Mouse (Mus musculus): ENCODE data around the gene Orm3. TPM values are rescaled to one million over a fixed set of nuclear protein-coding genes. Genes with fewer than 3 reads are reported as not detected.

Gene Orm3
- polyA plus RNA-seq, 2 experiments from 2014 or later, result 0.79 to 1.2 TPM

- no peak for ATAC-seq
Measured at GRCm38 (mm10) chr4:63370897-63371296, 14.9 kb downstream of the Orm3 start.

- peak; percentile 65 for ATAC-seq
Measured at GRCm38 (mm10) chr4:63371890-63372289, 15.9 kb downstream of the Orm3 start.

- ATAC-seq, result no peak
Measured at GRCm38 (mm10) chr4:63373404-63373803, 17.4 kb downstream of the Orm3 start.

GRCm38 (mm10) chr4:63374331-63374730 lies 18.4 kb downstream of the Orm3 start:
- ATAC-seq, result no peak

DNA sequence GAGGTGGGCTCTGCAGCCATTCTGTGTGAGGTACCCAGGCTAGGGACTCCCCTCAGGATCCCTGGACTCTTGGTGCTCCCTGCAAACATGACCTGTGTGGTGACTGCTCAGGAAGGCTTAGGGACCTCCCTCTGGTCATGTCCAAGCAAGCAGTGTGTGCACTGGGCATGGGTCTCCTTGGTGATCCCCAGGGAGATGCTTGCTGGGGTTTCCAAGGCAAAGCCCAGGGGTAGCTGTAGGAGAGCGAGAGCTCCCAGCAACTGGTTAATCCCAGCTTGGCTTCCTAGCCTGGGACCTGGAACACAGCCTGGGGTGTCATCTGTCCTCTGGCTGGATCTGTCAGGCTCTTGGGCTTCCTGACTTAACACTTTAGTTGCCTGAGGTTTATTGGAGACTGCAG lies 19.4 kb downstream of the Orm3 start:
- no peak for ATAC-seq

- ATAC-seq, result no peak
Measured at GRCm38 (mm10) chr4:63377483-63377882, 21.5 kb downstream of the Orm3 start.

GRCm38 (mm10) chr4:63382676-63383369 lies 26.9 kb downstream of the Orm3 start:
- ATAC-seq, result no peak

DNA sequence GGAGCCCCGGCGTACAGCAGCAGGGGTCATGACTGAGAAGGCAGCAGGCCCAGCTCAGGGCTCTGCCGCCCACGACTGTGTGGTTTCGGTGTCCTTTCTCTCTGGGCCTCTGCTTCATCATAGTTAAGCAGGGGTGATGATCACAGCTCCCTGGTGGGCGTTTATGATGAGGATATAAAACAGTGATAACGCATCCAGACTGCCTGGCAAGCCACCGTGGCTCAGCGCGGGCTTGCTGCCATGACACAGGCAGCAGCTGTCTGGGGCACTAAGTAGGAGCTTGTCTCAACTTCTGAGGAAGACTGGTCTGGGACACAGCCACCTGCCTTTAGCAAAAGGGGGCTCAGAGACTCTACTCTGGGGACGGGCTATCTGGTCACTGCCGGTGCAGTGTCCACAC lies 27.5 kb downstream of the Orm3 start:
- no peak for ATAC-seq

GRCm38 (mm10) chr4:63384262-63384661 lies 28.3 kb downstream of the Orm3 start:
- no peak for ATAC-seq

DNA sequence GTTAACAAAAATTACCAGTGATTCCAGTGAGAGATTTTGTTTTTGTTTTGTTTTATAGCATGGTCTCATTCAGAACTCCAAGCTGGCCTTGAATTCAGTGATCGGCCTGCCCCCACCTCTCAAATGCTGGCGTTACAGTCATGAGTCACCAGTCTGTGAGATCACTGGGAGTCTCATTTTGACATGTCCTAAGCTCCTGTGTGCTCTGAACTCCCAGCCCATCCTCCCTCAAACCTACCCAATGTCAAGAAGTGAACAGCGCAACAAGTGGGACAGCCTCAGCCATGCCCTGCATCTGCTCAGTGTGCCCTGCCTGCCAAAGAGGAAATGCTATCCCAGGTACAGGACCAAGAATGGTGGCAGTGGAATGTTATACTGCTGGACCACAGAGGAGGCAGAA lies 29.3 kb downstream of the Orm3 start:
- peak; percentile 7 for ATAC-seq

GRCm38 (mm10) chr4:63385784-63386183 lies 29.8 kb downstream of the Orm3 start:
- ATAC-seq, result peak; percentile 83

DNA sequence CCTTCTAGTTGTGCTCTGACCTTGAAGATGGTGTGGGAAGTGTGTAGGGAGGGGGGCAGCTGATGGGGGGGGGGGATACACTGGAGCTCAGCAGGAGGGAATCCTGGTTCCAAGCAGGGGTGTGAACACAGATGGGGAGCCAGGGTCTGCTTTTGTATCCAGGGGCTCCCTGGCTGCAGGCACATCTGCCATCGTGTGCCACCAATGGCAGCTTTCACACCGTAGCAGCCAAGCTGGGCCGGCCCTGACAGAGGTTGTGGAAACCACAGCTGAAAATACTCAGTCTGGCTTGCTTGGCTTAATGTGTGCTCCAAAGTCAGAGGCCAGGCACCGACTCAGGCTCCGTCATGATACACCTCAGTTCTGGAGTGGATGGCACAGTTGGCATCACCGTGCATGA lies 32.1 kb downstream of the Orm3 start:
- ATAC-seq, result no peak

DNA sequence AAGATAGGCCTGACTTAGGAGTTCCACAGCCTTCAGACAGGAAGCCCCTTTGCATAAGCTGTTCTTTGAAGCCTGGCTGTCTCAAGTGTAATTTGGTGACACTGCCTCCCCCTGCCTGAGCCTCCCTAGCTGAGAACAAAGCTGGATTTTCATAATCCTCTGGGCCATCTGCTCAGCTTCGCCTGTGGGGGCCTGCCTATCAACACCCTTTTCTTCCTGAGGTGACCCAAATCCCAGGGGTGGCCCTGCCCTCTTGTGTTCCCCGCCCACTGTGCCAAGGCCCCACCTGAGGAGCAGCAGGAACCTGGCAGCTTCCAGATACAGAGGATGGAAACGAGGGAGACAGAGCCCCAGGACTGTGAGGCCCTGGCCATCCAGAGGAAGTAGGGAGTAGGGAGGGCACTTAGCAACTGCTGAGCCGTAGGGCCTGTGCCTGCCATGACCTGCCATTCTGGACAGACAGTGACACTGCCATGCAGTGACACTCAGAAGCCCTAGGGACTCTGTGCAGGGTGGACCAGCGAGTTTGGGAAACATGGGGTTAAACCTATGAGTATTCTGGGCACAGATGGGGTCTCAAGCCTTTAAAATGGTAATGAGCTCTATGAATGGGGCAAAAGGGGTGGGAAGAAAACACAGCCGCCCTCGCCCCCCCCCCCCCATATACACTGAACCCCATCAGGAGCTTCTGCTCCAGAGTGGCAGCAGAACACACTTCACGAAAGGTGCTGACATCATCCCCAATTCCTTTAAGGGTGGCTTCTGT lies 33.3 kb downstream of the Orm3 start:
- ATAC-seq, result peak; percentile 42

GRCm38 (mm10) chr4:63389887-63390528 lies 34.0 kb downstream of the Orm3 start:
- no peak for ATAC-seq

GRCm38 (mm10) chr4:63391322-63391721 lies 35.4 kb downstream of the Orm3 start:
- peak; percentile 78 for ATAC-seq

- ATAC-seq, result no peak
Measured at GRCm38 (mm10) chr4:63397981-63398537, 42.1 kb downstream of the Orm3 start.

DNA sequence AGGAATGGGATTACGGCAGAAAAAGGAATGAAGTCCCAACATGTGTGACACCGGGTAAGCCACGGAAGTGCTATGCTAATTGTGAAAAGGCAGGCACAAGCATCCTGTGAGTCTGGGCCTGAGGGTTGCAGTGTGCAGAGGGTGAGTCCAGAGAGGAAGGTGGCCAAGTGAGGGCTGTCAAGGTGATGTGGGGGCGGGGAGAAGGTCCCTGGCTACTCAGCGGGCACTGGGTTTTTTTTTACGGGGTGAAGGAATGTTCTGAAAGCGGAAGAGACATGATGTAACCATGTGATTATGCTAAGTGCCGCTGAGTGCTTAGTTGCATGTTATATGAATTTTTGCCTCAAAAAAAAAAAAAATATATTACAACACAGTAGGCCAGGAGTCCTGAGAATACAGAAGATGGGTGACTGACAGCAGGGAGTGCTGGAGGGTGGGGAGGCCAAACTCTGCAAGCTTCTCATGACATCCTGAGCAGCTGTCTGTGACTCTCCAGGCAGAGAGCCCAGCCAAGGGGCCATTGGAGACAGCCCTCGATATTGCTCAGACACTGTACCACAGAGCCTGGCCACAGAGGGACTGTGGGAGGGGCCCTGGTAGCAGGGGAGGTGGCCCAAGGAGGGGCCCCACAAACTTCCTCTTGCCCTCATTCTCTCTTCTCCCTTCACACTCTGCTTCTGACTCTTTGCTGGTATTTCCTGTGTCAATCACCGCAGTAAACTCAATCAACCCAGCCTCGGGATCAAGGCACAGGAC lies 43.1 kb downstream of the Orm3 start:
- ATAC-seq, result peak; percentile 53

- ATAC-seq, result no peak
Measured at GRCm38 (mm10) chr4:63399691-63400270, 43.8 kb downstream of the Orm3 start.

DNA sequence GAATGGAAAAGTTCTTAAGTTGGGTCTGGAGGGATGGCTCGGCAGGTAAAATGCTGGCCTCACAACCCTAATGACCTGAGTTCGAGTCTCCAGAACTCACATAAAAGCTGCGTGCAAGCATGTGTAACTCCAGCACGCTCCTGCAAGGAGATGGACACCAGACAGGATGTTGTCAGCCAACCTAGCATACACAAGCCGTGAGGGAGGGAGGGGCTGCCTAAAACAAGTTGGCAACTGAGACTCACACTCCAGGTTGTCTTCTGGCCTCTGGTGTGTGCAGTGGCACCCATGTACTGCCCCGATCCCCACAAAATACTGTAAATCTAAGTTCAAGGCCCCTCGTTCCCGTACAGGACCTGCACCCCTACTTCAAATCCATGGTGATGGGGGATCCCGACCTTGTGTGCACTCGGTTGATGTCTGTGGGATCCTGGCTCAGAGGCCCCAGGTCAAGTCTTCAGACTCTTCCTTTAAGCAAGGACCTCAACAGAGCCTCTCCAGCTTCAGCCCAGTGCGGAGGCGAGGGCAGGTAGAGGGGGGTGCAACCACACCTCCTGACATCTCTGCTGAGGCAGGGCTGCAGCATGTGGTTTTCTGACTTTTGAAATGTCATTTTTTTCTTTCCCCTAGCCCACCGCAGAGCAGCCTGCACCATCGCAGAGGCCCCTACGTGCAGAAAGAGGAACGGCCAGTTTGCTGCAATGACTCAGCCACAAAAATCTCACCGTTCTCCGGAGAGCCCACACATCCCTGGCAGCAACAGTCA lies 44.8 kb downstream of the Orm3 start:
- ATAC-seq, result peak; percentile 13

GRCm38 (mm10) chr4:63401620-63402019 lies 45.7 kb downstream of the Orm3 start:
- ATAC-seq, result no peak

DNA sequence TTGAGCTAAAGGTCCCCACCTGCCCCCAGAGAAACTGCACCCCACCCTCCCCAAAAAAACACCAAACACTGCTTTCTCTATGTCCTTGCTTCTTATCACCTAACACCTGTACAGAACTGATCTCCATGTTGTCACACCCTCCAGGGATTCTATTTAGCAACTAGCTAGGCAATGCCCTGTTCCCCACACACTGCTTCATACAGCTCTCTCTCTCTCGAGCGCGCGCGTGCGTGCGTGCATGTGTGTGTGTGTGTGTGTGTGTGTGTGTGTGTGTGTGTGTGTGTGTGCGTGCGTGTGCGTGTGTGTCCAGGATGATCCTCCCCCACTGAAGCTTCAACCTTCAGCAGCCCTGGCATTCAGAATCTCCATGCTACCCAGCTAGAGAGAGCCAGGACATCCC lies 46.1 kb downstream of the Orm3 start:
- no peak for ATAC-seq

Measured in CD4-positive, CD25-positive, alpha-beta regulatory T cell, adult 4 months (primary cell).